In the genomic region with DNA sequence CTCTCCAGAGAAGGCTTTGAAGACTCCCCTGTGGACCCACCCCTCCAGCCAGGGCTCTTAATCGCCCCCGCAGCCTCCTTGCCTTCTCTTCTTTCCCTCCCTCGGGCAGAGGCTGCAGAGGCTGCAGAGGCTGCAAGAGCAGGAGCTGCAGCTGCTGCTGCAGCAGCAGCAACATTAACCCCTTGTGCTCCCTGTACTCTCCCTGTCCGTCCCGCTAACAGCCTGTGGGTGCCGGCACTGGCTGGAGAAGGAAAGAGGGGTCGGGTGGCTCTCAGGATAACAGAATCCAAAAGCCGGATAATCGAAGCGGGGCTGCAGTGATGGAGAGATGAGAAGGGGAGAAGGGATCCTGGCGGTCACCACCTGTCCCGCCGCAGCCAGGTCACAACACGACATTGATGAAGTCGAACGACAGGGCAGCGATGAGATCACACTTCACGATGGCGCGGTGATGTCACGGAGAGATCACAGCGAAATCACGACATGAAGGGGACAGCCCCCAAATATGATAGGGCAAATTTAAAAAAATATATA, we compare ENCODE assay signal across 8 mouse cellular contexts. TPM values are rescaled to one million over a fixed set of nuclear protein-coding genes. Genes with fewer than 3 reads are reported as not detected.
DNase-seq lines count a peak whose midpoint lies in the region; ATAC-seq and TF ChIP-seq lines count a peak whose summit lies in the region.

No protein-coding gene starts in this region.

- peaks cover 6% of the 10 kb centered on the region for H3K36me3 ChIP-seq in heart, embryonic 16.5 days (ENCODE audit: control insufficient read depth, insufficient read depth)
- peaks cover 23% of the 10 kb centered on the region for H3K36me3 ChIP-seq in C2C12 (ENCODE audit: control insufficient read depth, insufficient read depth)
- peaks cover 42% of the 10 kb centered on the region for H3K36me3 ChIP-seq in forebrain, embryonic 10.5 days (replicated peaks)
- peaks cover 24% of the 10 kb centered on the region for H3K36me3 ChIP-seq in limb, embryonic 14.5 days (ENCODE audit: control insufficient read depth, insufficient read depth, low read length)
- H3K36me3 ChIP-seq in neural tube, embryonic 13.5 days, result peaks cover 32% of the 10 kb centered on the region

- peak overlapping the region; percentile 100 for H3K4me2 ChIP-seq in heart, embryonic 16.5 days (ENCODE audit: low read depth, low read length)
- H3K4me2 ChIP-seq in limb, embryonic 14.5 days (replicated peaks; ENCODE audit: low read depth, low read length, severe bottlenecking), result peak overlapping the region; percentile 99
- peak overlapping the region; percentile 90 for H3K4me2 ChIP-seq in neural tube, embryonic 13.5 days

- H3ac ChIP-seq in C2C12 (ENCODE audit: control insufficient read depth, insufficient read length, low read depth), result peak overlapping the region; percentile 95

- no peak for DNase-seq in heart, adult 9 months (ENCODE audit: low spot score in 2 of 2)
- peak; percentile 20 for DNase-seq in adrenal gland, postnatal 25 days
- DNase-seq in forebrain, embryonic 10.5 days (ENCODE audit: extremely low spot score, low spot score), result peak; percentile 57
- peak; percentile 2 for DNase-seq in limb, embryonic 14.5 days (ENCODE audit: low spot score)
- no peak for DNase-seq in frontal cortex, postnatal 14 days (ENCODE audit: low spot score in 2 of 2)

- TF ChIP-seq CTCF in C2C12 (IDR thresholded peaks at IDR 0.05; ENCODE audit: control insufficient read depth, insufficient read depth, insufficient read length), result no peak

- 1% methylated on average over 23 of the region's 23 CpGs for WGBS in heart, embryonic 16.5 days
- WGBS in forebrain, embryonic 10.5 days, result under 1% methylated on average over 23 of the region's 23 CpGs
- under 1% methylated on average over 23 of the region's 23 CpGs for WGBS in limb, embryonic 14.5 days
- WGBS in neural tube, embryonic 13.5 days, result under 1% methylated on average over 23 of the region's 23 CpGs

- peaks cover 71% of the 10 kb centered on the region for H3K79me2 ChIP-seq in C2C12 (ENCODE audit: control insufficient read depth, insufficient read depth)

- H3K79me3 ChIP-seq in C2C12 (ENCODE audit: low read depth), result peaks cover 19% of the 10 kb centered on the region

- H3K27me3 ChIP-seq in heart, embryonic 16.5 days (ENCODE audit: control insufficient read depth, insufficient read depth, low read length), result no peaks in the 10 kb centered on the region
- no peaks in the 10 kb centered on the region for H3K27me3 ChIP-seq in C2C12 (ENCODE audit: control insufficient read depth, insufficient read depth, insufficient read length)
- 0 out of 2 replicates have a peak, but pooled peaks cover 4% of the 10 kb centered on the region for H3K27me3 ChIP-seq in forebrain, embryonic 10.5 days (ENCODE audit: poor library complexity, severe bottlenecking)
- H3K27me3 ChIP-seq in limb, embryonic 14.5 days (ENCODE audit: control insufficient read depth, insufficient read depth, low read length), result no peaks in the 10 kb centered on the region
- H3K27me3 ChIP-seq in neural tube, embryonic 13.5 days, result no peaks in the 10 kb centered on the region

- peaks cover 30% of the 10 kb centered on the region for H3K4me1 ChIP-seq in heart, embryonic 16.5 days (ENCODE audit: control insufficient read depth, insufficient read depth, low read length)
- H3K4me1 ChIP-seq in forebrain, embryonic 10.5 days, result peaks cover 62% of the 10 kb centered on the region
- peaks cover 23% of the 10 kb centered on the region for H3K4me1 ChIP-seq in limb, embryonic 14.5 days (ENCODE audit: control insufficient read depth, insufficient read depth, low read length)
- peaks cover 57% of the 10 kb centered on the region for H3K4me1 ChIP-seq in neural tube, embryonic 13.5 days (replicated peaks)

- no peak for TF ChIP-seq POLR2A in limb, embryonic 14.5 days (IDR thresholded peaks at IDR 0.05; ENCODE audit: borderline replicate concordance, extremely low read depth, insufficient read depth, insufficient read length)

- no peaks in the 10 kb centered on the region for H3K9me3 ChIP-seq in heart, embryonic 16.5 days (replicated peaks; ENCODE audit: control insufficient read depth, low read length)
- H3K9me3 ChIP-seq in forebrain, embryonic 10.5 days, result no peaks in the 10 kb centered on the region
- no peaks in the 10 kb centered on the region for H3K9me3 ChIP-seq in limb, embryonic 14.5 days (ENCODE audit: control insufficient read depth, low read length)
- H3K9me3 ChIP-seq in neural tube, embryonic 13.5 days, result no peaks in the 10 kb centered on the region

- ATAC-seq in heart, embryonic 16.5 days (replicated peaks; ENCODE audit: extremely low read depth, insufficient read depth, low FRiP score), result no peak
- no peak for ATAC-seq in limb, embryonic 14.5 days (ENCODE audit: low FRiP score, low read depth)
- ATAC-seq in neural tube, embryonic 13.5 days (ENCODE audit: low read depth), result peak; percentile 9

- H3K27ac ChIP-seq in heart, embryonic 16.5 days (ENCODE audit: low read length), result peak overlapping the region; percentile 52
- peak overlapping the region; percentile 97 for H3K27ac ChIP-seq in forebrain, embryonic 10.5 days
- H3K27ac ChIP-seq in limb, embryonic 14.5 days (replicated peaks; ENCODE audit: low read depth, low read length), result 0 out of 2 replicates have a peak overlapping the region, but pooled peaks have one; percentile 55
- peak overlapping the region; percentile 98 for H3K27ac ChIP-seq in neural tube, embryonic 13.5 days (replicated peaks)

- peak overlapping the region; percentile 82 for H3K4me3 ChIP-seq in heart, embryonic 16.5 days (ENCODE audit: low read length)
- peak overlapping the region; percentile 85 for H3K4me3 ChIP-seq in C2C12 (ENCODE audit: insufficient read depth, poor library complexity, severe bottlenecking)
- peak overlapping the region; percentile 93 for H3K4me3 ChIP-seq in forebrain, embryonic 10.5 days
- H3K4me3 ChIP-seq in limb, embryonic 14.5 days (replicated peaks; ENCODE audit: low read length), result peak overlapping the region; percentile 67
- peak overlapping the region; percentile 96 for H3K4me3 ChIP-seq in neural tube, embryonic 13.5 days

- peak overlapping the region; percentile 93 for H3K9ac ChIP-seq in heart, embryonic 16.5 days (ENCODE audit: low read length)
- H3K9ac ChIP-seq in limb, embryonic 14.5 days (ENCODE audit: low read depth, low read length, severe bottlenecking), result peak overlapping the region; percentile 75
- peak overlapping the region; percentile 91 for H3K9ac ChIP-seq in neural tube, embryonic 13.5 days

TF ChIP-seq in C2C12, 6 proteins besides CTCF, POLR2A, EP300 and RAD21:
- no peak for TF ChIP-seq MYOG (IDR thresholded peaks at IDR 0.05; ENCODE audit: control insufficient read depth, extremely low read depth, insufficient read length)
- no peak for TF ChIP-seq MAX (IDR thresholded peaks at IDR 0.05)
- TF ChIP-seq CEBPB (IDR thresholded peaks at IDR 0.05; ENCODE audit: low read depth), result no peak
TF ChIP-seq in C2C12: peak in this region for 0.

RNA-seq across cellular contexts. Expression of a gene that starts 0.6 kb away (rescaled TPM):
- polyA plus RNA-seq in heart, embryonic 16.5 days (2015; fragmentation: Nextera tagmentation; extraction: Ambion mirVana), result 22.4 and 23.3 TPM in 2 replicates
- 42.4 TPM for polyA plus RNA-seq in C2C12 (2012; fragmentation: generic; extraction: Trizol)
- total RNA-seq in adrenal gland, postnatal 25 days (2021), result 30.5 and 32.3 TPM in 2 replicates
- 36.6 and 36.9 TPM in 2 replicates for polyA plus RNA-seq in forebrain, embryonic 10.5 days (2016; fragmentation: Nextera tagmentation; extraction: Ambion mirVana)
- polyA plus RNA-seq in limb, embryonic 14.5 days (2012; rRNA removed), result 39.0 and 51.9 TPM in 2 replicates
- 29.1 and 29.8 TPM in 2 replicates for polyA plus RNA-seq in limb, embryonic 14.5 days (2014; fragmentation: Nextera tagmentation; extraction: Ambion mirVana)
- polyA plus RNA-seq in neural tube, embryonic 13.5 days (2015; fragmentation: Nextera tagmentation; extraction: Ambion mirVana), result 85.3 and 86.7 TPM in 2 replicates

RNA-seq across cellular contexts. Expression of a gene that starts 0.7 kb away (rescaled TPM):
- polyA plus RNA-seq in heart, embryonic 16.5 days (2015; fragmentation: Nextera tagmentation; extraction: Ambion mirVana), result 21.1 and 22.0 TPM in 2 replicates
- 20.2 TPM for polyA plus RNA-seq in C2C12 (2012; fragmentation: generic; extraction: Trizol)
- 41.6 and 46.4 TPM in 2 replicates for total RNA-seq in adrenal gland, postnatal 25 days (2021)
- polyA plus RNA-seq in forebrain, embryonic 10.5 days (2016; fragmentation: Nextera tagmentation; extraction: Ambion mirVana), result 20.9 and 23.7 TPM in 2 replicates
- 27.7 and 31.8 TPM in 2 replicates for polyA plus RNA-seq in limb, embryonic 14.5 days (2012; rRNA removed)
- 21.1 and 22.9 TPM in 2 replicates for polyA plus RNA-seq in limb, embryonic 14.5 days (2014; fragmentation: Nextera tagmentation; extraction: Ambion mirVana)
- polyA plus RNA-seq in neural tube, embryonic 13.5 days (2015; fragmentation: Nextera tagmentation; extraction: Ambion mirVana), result 38.3 and 41.3 TPM in 2 replicates

RNA-seq across cellular contexts. Expression of a gene that starts 16.6 kb away (rescaled TPM):
- polyA plus RNA-seq in heart, embryonic 16.5 days (2015; fragmentation: Nextera tagmentation; extraction: Ambion mirVana), result not detected in 2 replicates
- polyA plus RNA-seq in C2C12 (2012; fragmentation: generic; extraction: Trizol), result not detected
- total RNA-seq in adrenal gland, postnatal 25 days (2021), result not detected in 2 replicates
- polyA plus RNA-seq in forebrain, embryonic 10.5 days (2016; fragmentation: Nextera tagmentation; extraction: Ambion mirVana), result 0.06 TPM in 1 of 2 replicates, not detected in the other
- polyA plus RNA-seq in limb, embryonic 14.5 days (2012; rRNA removed), result 0.48 and 0.53 TPM in 2 replicates
- 0.34 and 0.46 TPM in 2 replicates for polyA plus RNA-seq in limb, embryonic 14.5 days (2014; fragmentation: Nextera tagmentation; extraction: Ambion mirVana)
- 0.18 TPM in 1 of 2 replicates, not detected in the other for polyA plus RNA-seq in neural tube, embryonic 13.5 days (2015; fragmentation: Nextera tagmentation; extraction: Ambion mirVana)

Comparison
In these comparisons a context has a peak if more than half of its experiments do, and no peak if none do; other contexts are left out.
1. DNase-seq: peak in adrenal gland, postnatal 25 days (single experiment), forebrain, embryonic 10.5 days (single experiment) and limb, embryonic 14.5 days (single experiment); none in heart, adult 9 months (0 of 2) and frontal cortex, postnatal 14 days (0 of 2).
2. Peak in every context shown above with its lines, with median percentiles within 50 percentile points of each other: H3K27ac ChIP-seq, H3K4me2 ChIP-seq, H3K4me3 ChIP-seq and H3K9ac ChIP-seq.